Mouse (Mus musculus) limb, embryonic 14.5 days (tissue): ENCODE measurements around the gene 4933416C03Rik. TPM values are rescaled to one million over a fixed set of nuclear protein-coding genes. Genes with fewer than 3 reads are reported as not detected.

Experiments
- ATAC-seq: fragments of 200-750 bp; cut with Nextera tagmentation; 2 replicates; pipeline ENCODE4 v1.8.0; 2017; ENCODE audit warnings: low read depth, moderate number of reproducible peaks, moderate TSS enrichment; ENCODE audit not compliant: low FRiP score
- DNase-seq: peaks from one replicate; pipeline ENCODE4 v3.0.0-alpha.2; 2015; ENCODE audit warnings: low spot score
- H3K27ac ChIP-seq: fragments of 300-500 bp; sonication (generic); replicated peaks from 2 replicates; pipeline ENCODE4 v1.5.1; 2014; ENCODE audit warnings: low read depth, mild to moderate bottlenecking, low read length, moderate library complexity, mixed read lengths
- H3K27me3 ChIP-seq: fragments of 300-500 bp; sonication (generic); 2 replicates; pipeline ENCODE4 v1.6.1; 2014; ENCODE audit warnings: low read length, mixed read lengths; ENCODE audit not compliant: control insufficient read depth, insufficient read depth
- H3K36me3 ChIP-seq: fragments of 300-500 bp; sonication (generic); 2 replicates; pipeline ENCODE4 v1.6.1; 2014; ENCODE audit warnings: mild to moderate bottlenecking, low read length, moderate library complexity, mixed read lengths; ENCODE audit not compliant: control insufficient read depth, insufficient read depth
- H3K4me1 ChIP-seq: fragments of 300-500 bp; sonication (generic); 2 replicates; pipeline ENCODE4 v1.6.1; 2014; ENCODE audit warnings: antibody characterized with exemption, low read length, mixed read lengths; ENCODE audit not compliant: control insufficient read depth, insufficient read depth
- H3K4me2 ChIP-seq: fragments of 300-500 bp; sonication (generic); replicated peaks from 2 replicates; pipeline ENCODE4 v1.6.1; 2014; ENCODE audit warnings: low read depth, mild to moderate bottlenecking, low read length, moderate library complexity; ENCODE audit not compliant: severe bottlenecking
- H3K4me3 ChIP-seq: fragments of 300-500 bp; sonication (generic); replicated peaks from 2 replicates; pipeline ENCODE4 v1.5.1; 2014; ENCODE audit warnings: low read length
- H3K9ac ChIP-seq: fragments of 300-500 bp; sonication (generic); 2 replicates; pipeline ENCODE4 v1.6.1; 2014; ENCODE audit warnings: mild to moderate bottlenecking, low read depth, low read length, moderate library complexity; ENCODE audit not compliant: severe bottlenecking
- H3K9me3 ChIP-seq: fragments of 300-500 bp; sonication (generic); 2 replicates; pipeline ENCODE4 v1.6.1; 2016; ENCODE audit warnings: low read length; ENCODE audit not compliant: control insufficient read depth
- POLR2A ChIP-seq: fragments of 200-500 bp; IDR thresholded peaks from 2 replicates; pipeline ENCODE4 v1.8.0; 2012; ENCODE audit warnings: inconsistent platforms, mild to moderate bottlenecking, moderate library complexity, borderline replicate concordance; ENCODE audit not compliant: insufficient read depth, insufficient read length; ENCODE audit errors: extremely low read depth
- WGBS: fragments of 180-500 bp; shearing (Covaris S2); extraction: QIAGEN DNeasy Blood & Tissue Kit; methylation state at CpG from one replicate; pipeline ENCODE4 v1.1.7; 2014; 5-methylcytosine and 5-hydroxymethylcytosine counted together
- polyA plus RNA-seq, 2 experiments: library from polyadenylated mRNA; depleted of rRNA in 1 of 2; stranded (reverse) in 1 of 2; unstranded in 1 of 2; fragments of >200 nt; fragmentation: Nextera tagmentation in 1 of 2; extraction: Ambion mirVana in 1 of 2; gene quantifications; 2 replicates each; pipeline versions ENCODE4 v1.2.1 to v1.2.3; 2012 to 2014

Gene 4933416C03Rik
- polyA plus RNA-seq, 2 experiments, result not detected

DNA sequence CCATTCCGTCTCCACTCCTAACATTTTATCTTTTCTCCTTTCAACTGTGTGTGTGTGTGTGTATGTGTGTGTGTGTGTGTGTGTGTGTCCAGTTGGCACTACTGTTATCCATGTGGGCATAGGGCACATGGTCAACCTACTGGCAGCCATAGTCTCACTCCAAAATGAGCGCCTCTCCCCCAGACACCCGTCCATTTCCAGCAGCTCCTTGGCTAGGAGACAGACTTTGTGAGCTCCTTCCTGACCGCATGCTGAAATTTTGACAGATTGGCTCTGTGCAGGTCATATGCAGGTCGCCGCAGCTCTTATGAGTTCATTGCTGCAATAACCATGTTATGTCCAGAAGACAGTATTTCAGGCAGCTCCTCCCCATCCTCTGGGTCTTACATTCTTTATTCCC is 32.9 kb downstream of the 4933416C03Rik start:
- WGBS, result 89% methylated on average over 6 of the region's 6 CpGs

DNA sequence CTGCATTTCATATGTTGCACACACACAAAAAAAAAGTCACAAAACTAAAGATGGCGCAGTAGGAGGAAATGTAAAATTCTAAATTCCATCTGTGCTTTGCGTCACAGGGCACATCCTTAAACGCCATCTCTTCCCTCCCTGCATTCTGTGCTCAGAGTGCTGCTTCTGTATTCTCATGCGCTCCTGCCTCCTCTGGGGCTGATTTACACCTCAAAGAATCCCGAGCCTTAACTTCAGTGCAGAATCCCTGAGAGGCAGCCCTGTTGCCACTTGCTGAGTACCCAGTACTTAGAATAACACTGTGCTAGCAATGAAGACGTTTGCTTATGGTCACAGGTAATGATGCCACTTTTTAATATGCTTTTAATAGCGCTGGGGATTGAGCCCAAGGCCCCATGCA is 34.3 kb downstream of the 4933416C03Rik start:
- H3K4me1 ChIP-seq, result peaks cover 2% of the 10 kb centered on the region; the same call in 1 of the 2 replicates
- H3K27me3 ChIP-seq, result no peaks in the 10 kb centered on the region
- H3K9ac ChIP-seq, result no peak overlapping the region
- no peak for TF ChIP-seq POLR2A
- H3K4me3 ChIP-seq, result no peak overlapping the region
- ATAC-seq (no peak), DNase-seq (no peak)
- no peak overlapping the region for H3K27ac ChIP-seq
- H3K9me3 ChIP-seq, result no peaks in the 10 kb centered on the region
- 38% methylated on average over 7 of the region's 7 CpGs for WGBS
- H3K4me2 ChIP-seq, result no peak overlapping the region
- no peaks in the 10 kb centered on the region for H3K36me3 ChIP-seq

More for the DNA sequence above, 32.9 kb downstream of the 4933416C03Rik start:
- Histone ChIP-seq H3K4me2 (no peak overlapping the region), H3K9ac (no peak overlapping the region), H3K27ac (no peak overlapping the region), H3K36me3 (no peaks in the 10 kb centered on the region), H3K27me3 (no peaks in the 10 kb centered on the region), H3K9me3 (no peaks in the 10 kb centered on the region), H3K4me3 (no peak overlapping the region), H3K4me1 (peaks cover 2% of the 10 kb centered on the region; the same call in 1 of the 2 replicates)
- no peak for DNase-seq
- TF ChIP-seq POLR2A, result no peak
- ATAC-seq, result no peak

DNA sequence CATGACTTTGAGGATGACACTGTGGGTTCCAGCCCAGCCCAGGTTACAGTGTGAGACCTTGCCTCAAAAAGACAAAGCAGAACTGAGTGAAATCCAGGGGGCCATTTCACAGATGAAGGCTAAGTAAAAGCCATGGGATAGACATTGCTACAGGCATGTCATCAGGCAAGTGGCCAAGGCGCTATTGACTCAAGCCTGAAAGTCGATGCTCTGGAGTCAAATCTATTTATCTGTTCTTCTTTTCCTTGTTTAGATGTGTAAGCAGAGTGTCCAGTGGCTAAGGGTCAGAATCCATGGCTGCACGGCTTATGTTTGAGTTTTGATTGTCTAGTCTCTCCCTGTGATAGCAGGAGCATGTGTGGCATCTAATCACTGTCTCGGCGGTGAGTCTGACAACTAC is 35.1 kb downstream of the 4933416C03Rik start:
- Histone ChIP-seq H3K36me3 (no peaks in the 10 kb centered on the region), H3K4me1 (no peaks in the 10 kb centered on the region), H3K9ac (no peak overlapping the region), H3K27ac (no peak overlapping the region), H3K4me3 (no peak overlapping the region), H3K27me3 (no peaks in the 10 kb centered on the region), H3K9me3 (no peaks in the 10 kb centered on the region), H3K4me2 (no peak overlapping the region)
- no peak for TF ChIP-seq POLR2A
- 89% methylated on average over 5 of the region's 5 CpGs for WGBS
- ATAC-seq (no peak), DNase-seq (no peak)

DNA sequence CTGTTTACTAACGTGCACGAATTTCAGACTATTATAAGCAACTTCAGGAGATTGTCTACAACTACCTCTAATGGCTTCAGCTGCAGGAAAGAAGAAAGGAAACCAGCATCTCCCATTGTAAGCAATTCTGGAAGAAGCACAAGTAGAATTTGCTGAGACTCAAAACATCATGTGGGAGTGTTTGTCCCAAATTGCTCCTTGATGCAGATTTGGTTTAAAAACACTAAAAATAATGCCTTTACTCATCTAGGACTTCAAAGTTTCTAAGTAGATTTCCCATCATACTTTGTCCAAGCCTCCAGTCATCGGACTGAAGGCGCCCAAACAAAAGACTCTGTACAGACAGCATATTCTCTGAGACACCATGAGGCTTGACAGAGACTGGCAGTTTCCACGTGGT is 37.8 kb downstream of the 4933416C03Rik start:
- ATAC-seq (no peak), DNase-seq (no peak)
- no peak overlapping the region for H3K4me2 ChIP-seq
- H3K27ac ChIP-seq, result no peak overlapping the region
- no peak for TF ChIP-seq POLR2A
- no peak overlapping the region for H3K4me3 ChIP-seq
- H3K27me3 ChIP-seq, result no peaks in the 10 kb centered on the region
- H3K36me3 ChIP-seq, result no peaks in the 10 kb centered on the region
- H3K9me3 ChIP-seq, result no peaks in the 10 kb centered on the region
- no peak overlapping the region for H3K9ac ChIP-seq
- no peaks in the 10 kb centered on the region for H3K4me1 ChIP-seq
- WGBS, result 80% methylated on average over 5 of the region's 5 CpGs

Other genes starting within 250 kb of the 4933416C03Rik start
- gene Ptprr, start 95.7 kb downstream of the 4933416C03Rik start, polyA plus RNA-seq (2012; rRNA removed), result 0.15 and 0.16 TPM in 2 replicates
- 0.41 and 0.55 TPM in 2 replicates for gene Ptprr, start 95.7 kb downstream of the 4933416C03Rik start, polyA plus RNA-seq (2014; fragmentation: Nextera tagmentation; extraction: Ambion mirVana)
- gene Ptprb, start 161.6 kb upstream of the 4933416C03Rik start, polyA plus RNA-seq (2012; rRNA removed), result 2.0 and 2.3 TPM in 2 replicates
- 3.3 and 3.4 TPM in 2 replicates for gene Ptprb, start 161.6 kb upstream of the 4933416C03Rik start, polyA plus RNA-seq (2014; fragmentation: Nextera tagmentation; extraction: Ambion mirVana)